Mouse (Mus musculus) MEL (cell line): Measurements from ENCODE around the gene Mok.

ENCODE experiments used
- CHD2 ChIP-seq: IDR thresholded peaks from 2 replicates; pipeline ENCODE4 v1.6.1; 2011; ENCODE audit warnings: low read length, improper control_type of control experiment
- JUND ChIP-seq: IDR thresholded peaks from 2 replicates; pipeline ENCODE4 v1.6.1; 2011; ENCODE audit warnings: low read depth, mild to moderate bottlenecking, improper control_type of control experiment, low read length
- MEF2A ChIP-seq: IDR thresholded peaks from 2 replicates; pipeline ENCODE4 v1.6.1; 2014; ENCODE audit warnings: low read depth, mild to moderate bottlenecking, inconsistent platforms, low read length, improper control_type of control experiment; ENCODE audit not compliant: poor library complexity, insufficient replicate concordance, severe bottlenecking; ENCODE audit errors: extremely low read depth
- POLR2A ChIP-seq, 2 experiments: IDR thresholded peaks; 2 replicates each; pipeline ENCODE4 v1.6.1; 2011 to 2012; ENCODE audit warnings: low read length in 2 of 2, mild to moderate bottlenecking in 2 of 2, control low read depth in 1 of 2, improper control_type of control experiment in 1 of 2, low read depth in 1 of 2, moderate library complexity in 1 of 2; ENCODE audit not compliant: control insufficient read depth in 1 of 2, insufficient read depth in 1 of 2, poor library complexity in 1 of 2
- TAL1 ChIP-seq: IDR thresholded peaks from 2 replicates; pipeline ENCODE4 v1.6.1; 2012; ENCODE audit warnings: mild to moderate bottlenecking, inconsistent platforms, low read length, moderate library complexity, mixed read lengths
- TBP ChIP-seq: IDR thresholded peaks from 2 replicates; pipeline ENCODE4 v1.8.0; 2011; ENCODE audit warnings: low read depth, low read length, improper control_type of control experiment
- ZKSCAN1 ChIP-seq: IDR thresholded peaks from 2 replicates; pipeline ENCODE4 v1.6.1; 2012; ENCODE audit warnings: low read depth, mild to moderate bottlenecking, inconsistent platforms, low read length, improper control_type of control experiment, moderate library complexity

DNA sequence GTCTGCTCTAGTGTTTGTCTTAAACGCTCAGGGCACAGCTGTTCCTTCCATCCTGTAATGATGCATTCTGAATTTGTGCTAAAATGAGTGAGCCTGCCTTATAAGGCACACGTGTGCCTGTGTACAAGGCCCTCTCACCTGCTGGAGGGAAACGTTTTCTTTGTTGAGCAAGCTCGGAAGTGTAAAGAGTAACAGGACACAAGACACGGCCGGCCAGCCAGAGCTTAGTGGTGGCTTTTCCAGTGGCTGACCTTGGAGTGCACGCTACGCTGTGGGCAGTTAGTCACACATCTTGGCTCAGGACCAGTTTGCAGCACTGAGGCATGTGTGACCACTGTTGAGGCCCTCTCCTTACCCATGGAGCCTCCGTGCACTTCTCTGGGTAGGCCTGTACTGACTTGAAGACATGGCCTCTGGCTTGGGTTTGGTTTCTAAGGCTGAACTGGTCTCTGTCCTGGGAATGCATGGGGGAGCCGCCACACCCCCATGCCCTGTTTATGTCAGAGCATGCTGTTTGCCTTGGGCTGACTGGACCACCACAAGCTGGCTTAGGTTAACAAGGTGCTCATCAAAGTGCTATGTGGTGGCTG is 42.8 kb downstream of the Mok start:
- TF ChIP-seq MEF2A (no peak), POLR2A (IDR thresholded peaks at IDR 0.05; ENCODE audit: control insufficient read depth in 1 of 2, insufficient read depth in 1 of 2, low read depth in 1 of 2, low read length in 2 of 2, poor library complexity in 1 of 2) (no peak), CHD2 (no peak), TAL1 (no peak), ZKSCAN1 (no peak), TBP (no peak), JUND (no peak)
